8 mouse cellular contexts compared by ENCODE assay signal in genomic region chr14:57921428-57922131, GRCm38 (mm10). TPM values are rescaled to one million over a fixed set of nuclear protein-coding genes. Genes with fewer than 3 reads are reported as not detected.
DNase-seq lines count a peak whose midpoint lies in the region; ATAC-seq and TF ChIP-seq lines count a peak whose summit lies in the region.

No protein-coding gene starts in this region.

- H3K27ac ChIP-seq in heart, embryonic 14.5 days (replicated peaks in 1 of 2; ENCODE audit: control insufficient read depth in 1 of 2, insufficient read depth in 1 of 2, low read depth in 2 of 2, low read length in 2 of 2): peak overlapping the region; percentile 80 to 85
- peak overlapping the region; percentile 41; the same call in 1 of the 2 replicates for H3K27ac ChIP-seq in olfactory bulb, adult 2 months (ENCODE audit: insufficient read depth, low read depth, low read length)

- no peaks in the 10 kb centered on the region for H3K9me3 ChIP-seq in heart, embryonic 14.5 days (ENCODE audit: control insufficient read depth, low read length)

- no peak for TF ChIP-seq POLR2A in olfactory bulb, adult 2 months (IDR thresholded peaks at IDR 0.05; ENCODE audit: insufficient read depth, low read depth, low read length)

- H3K27me3 ChIP-seq in heart, embryonic 14.5 days (ENCODE audit: control insufficient read depth, insufficient read depth, low read length): no peaks in the 10 kb centered on the region

- peak; percentile 38 for DNase-seq in left cerebral cortex, adult 11 months (ENCODE audit: low spot score)
- DNase-seq in left cerebral cortex, postnatal 14 days (ENCODE audit: low spot score in 2 of 2): no peak
- peak; percentile 69 for DNase-seq in embryo, embryonic 11 days
- DNase-seq in kidney, postnatal 14 days: peak; percentile 60
- no peak for DNase-seq in ovary, postnatal 14 days (ENCODE audit: low spot score)
- DNase-seq in B cell, adult 2 months: no peak

- peaks cover 64% of the 10 kb centered on the region for H3K36me3 ChIP-seq in heart, embryonic 14.5 days (ENCODE audit: control insufficient read depth, insufficient read depth, low read length)

- WGBS in heart, embryonic 14.5 days: 45% methylated on average over 10 of the region's 10 CpGs
- WGBS in olfactory bulb, adult 2 months: 49% methylated on average over 10 of the region's 10 CpGs

- H3K4me3 ChIP-seq in heart, embryonic 14.5 days (ENCODE audit: control insufficient read depth in 1 of 2, insufficient read depth in 1 of 2, low read depth in 1 of 2, low read length in 2 of 2): no peak overlapping the region
- no peak overlapping the region for H3K4me3 ChIP-seq in olfactory bulb, adult 2 months (ENCODE audit: insufficient read depth, low read depth, low read length)

- H3K4me2 ChIP-seq in heart, embryonic 14.5 days (ENCODE audit: low read length): no peak overlapping the region

- peaks cover 11 to 12% of the 10 kb centered on the region in 2 experiments for H3K4me1 ChIP-seq in heart, embryonic 14.5 days (ENCODE audit: control insufficient read depth in 2 of 2, insufficient read depth in 2 of 2, low read length in 2 of 2)
- H3K4me1 ChIP-seq in olfactory bulb, adult 2 months (ENCODE audit: control insufficient read depth, insufficient read depth, low read length): peaks cover 14% of the 10 kb centered on the region

- ATAC-seq in heart, embryonic 14.5 days (ENCODE audit: insufficient number of reproducible peaks, insufficient read depth, low FRiP score, low read depth): peak; percentile 48; the same call in 1 of the 2 replicates

- intact Hi-C loops in left cerebral cortex, postnatal 14 days (cut with DNase I): no loop called here

- no peak for TF ChIP-seq CTCF in olfactory bulb, adult 2 months (IDR thresholded peaks at IDR 0.05; ENCODE audit: insufficient read depth, low read depth, low read length)

- H3K9ac ChIP-seq in heart, embryonic 14.5 days (ENCODE audit: low read length): no peak overlapping the region

RNA-seq across cellular contexts. Expression of gene Zdhhc20, which starts 31.5 kb away (rescaled TPM):
- total RNA-seq in left cerebral cortex, postnatal 14 days (2021): 10 to 100 TPM; 26.1 to 30.4 TPM
- polyA plus RNA-seq in heart, embryonic 14.5 days (2014; fragmentation: Nextera tagmentation; extraction: Ambion mirVana): 31.3 and 38.0 TPM in 2 replicates
- polyA plus RNA-seq in olfactory bulb, adult 2 months (2012; ENCODE audit: insufficient read depth, insufficient read length, low replicate concordance, missing spikeins): not detected in 2 replicates

Comparison
In these comparisons a context has a peak if more than half of its experiments do, and no peak if none do; other contexts are left out.
1. DNase-seq: peak in left cerebral cortex, adult 11 months (single experiment), embryo, embryonic 11 days (single experiment) and kidney, postnatal 14 days (single experiment); none in left cerebral cortex, postnatal 14 days (0 of 2), ovary, postnatal 14 days (single experiment) and B cell, adult 2 months (0 of 2).